Mouse (Mus musculus) R1 (cell line): ENCODE measurements around the gene Ensa.
"Not testable (repeated sequence)": the region's sequence is repeated elsewhere in the genome, so short reads cannot be mapped to it uniquely, and the experiment has no call there.

Experiments
- DNase-seq: peaks from one replicate; pipeline ENCODE4 v3.0.0-alpha.2; 2018; ENCODE audit warnings: low read depth, low spot score

The Ensa gene

GRCm38 (mm10) chr3:95643097-95643496 is 18.3 kb downstream of the Ensa start:
- no peak for DNase-seq

- peak; percentile 96 for DNase-seq
Observed at GRCm38 (mm10) chr3:95645313-95646235, 20.8 kb downstream of the Ensa start.

- DNase-seq, result no peak
Observed at GRCm38 (mm10) chr3:95648016-95648415, 23.2 kb downstream of the Ensa start.

- peak; percentile 97 for DNase-seq
Observed at GRCm38 (mm10) chr3:95650276-95651032, 25.7 kb downstream of the Ensa start.

GRCm38 (mm10) chr3:95651033-95651373 is 26.2 kb downstream of the Ensa start:
- no peak for DNase-seq

GRCm38 (mm10) chr3:95651391-95652203 is 26.8 kb downstream of the Ensa start:
- peak; percentile 87 for DNase-seq

GRCm38 (mm10) chr3:95652204-95652811 is 27.5 kb downstream of the Ensa start:
- peak; percentile 97 for DNase-seq

- peak; percentile 100 for DNase-seq
Observed at GRCm38 (mm10) chr3:95652871-95653270, 28.1 kb downstream of the Ensa start.

GRCm38 (mm10) chr3:95653473-95654034 is 28.8 kb downstream of the Ensa start:
- DNase-seq, result peak; percentile 94

- DNase-seq, result not testable (repeated sequence)
Observed at GRCm38 (mm10) chr3:95654371-95654770, 29.6 kb downstream of the Ensa start.

GRCm38 (mm10) chr3:95655437-95655836 is 30.6 kb downstream of the Ensa start:
- DNase-seq, result no peak

GRCm38 (mm10) chr3:95657108-95657507 is 32.3 kb downstream of the Ensa start:
- no peak for DNase-seq

- no peak for DNase-seq
Observed at GRCm38 (mm10) chr3:95657711-95658110, 32.9 kb downstream of the Ensa start.

- peak; percentile 93 for DNase-seq
Observed at GRCm38 (mm10) chr3:95658236-95658867, 33.6 kb downstream of the Ensa start, which contains the start of gene Mcl1. Mcl1 (plus strand) TSS chr3:95658788.

GRCm38 (mm10) chr3:95658868-95659712 is 34.3 kb downstream of the Ensa start:
- DNase-seq, result peak; percentile 86

- DNase-seq, result no peak
Observed at GRCm38 (mm10) chr3:95659948-95660347, 35.2 kb downstream of the Ensa start.

- DNase-seq, result no peak
Observed at GRCm38 (mm10) chr3:95660788-95661478, 36.1 kb downstream of the Ensa start.

- peak; percentile 54 for DNase-seq
Observed at GRCm38 (mm10) chr3:95661945-95662715, 37.3 kb downstream of the Ensa start.
